Mouse (Mus musculus) sigmoid colon, adult 10 weeks (tissue): ENCODE measurements around the gene Arpin. TPM values are rescaled to one million over a fixed set of nuclear protein-coding genes. Genes with fewer than 3 reads are reported as not detected.

Experiments
- polyA plus RNA-seq: library from polyadenylated mRNA; stranded (reverse); fragments of 350-450 nt; fragmentation: Illumina TruSeq; extraction: RNeasy Lipid Tissue Mini Kit (QIAGEN cat#74804); gene quantifications from one replicate; pipeline ENCODE4 v1.2.3, GENCODE M21; 2014; ENCODE audit warnings: low read depth, low replicate concordance

The Arpin gene
- 19.6 TPM for polyA plus RNA-seq

GRCm38 (mm10) chr7:79934862-79935510 is at the start of gene Arpin:
TSS of gene Arpin (minus strand) at chr7:79935359.

GRCm38 (mm10) chr7:79920344-79920983 is 14.7 kb downstream of the Arpin start, which contains the start of gene Ap3s2:
TSS of gene Ap3s2 (minus strand) at chr7:79920649.

Other genes with a start within 250 kb of the Arpin start
- 0.16 TPM for gene Kif7, start 219.6 kb downstream of the Arpin start, polyA plus RNA-seq
- gene Plin1, start 202.5 kb downstream of the Arpin start, polyA plus RNA-seq, result 5.8 TPM
- gene Pex11a, start 192.2 kb downstream of the Arpin start, polyA plus RNA-seq, result 24.7 TPM
- gene Wdr93, start 192.2 kb downstream of the Arpin start, polyA plus RNA-seq, result 0.44 TPM
- not detected for gene Mesp1, start 141.6 kb downstream of the Arpin start, polyA plus RNA-seq
- not detected for gene Mesp2, start 124.6 kb downstream of the Arpin start, polyA plus RNA-seq
- 4.8 TPM for gene Anpep, start 74.3 kb downstream of the Arpin start, polyA plus RNA-seq
- 32.1 TPM for gene Ap3s2, start 14.7 kb downstream of the Arpin start, polyA plus RNA-seq
- gene Zfp710, start 89.5 kb upstream of the Arpin start, polyA plus RNA-seq, result 2.5 TPM
- 5.1 TPM for gene Idh2, start 180.0 kb upstream of the Arpin start, polyA plus RNA-seq